Mouse (Mus musculus) T-cell, adult 2 months (primary cell): ENCODE results near the gene Arcn1.

Experiments used
- DNase-seq: peaks from one replicate; pipeline ENCODE4 v3.0.0; 2022; ENCODE audit warnings: low spot score

Gene Arcn1

GRCm38 (mm10) chr9:44719632-44720357, 47.9 kb downstream of the Arcn1 start:
- no peak for DNase-seq

- DNase-seq = no peak
These were observed 48.6 kb downstream of the Arcn1 start for GRCm38 (mm10) chr9:44718937-44719631.

DNA sequence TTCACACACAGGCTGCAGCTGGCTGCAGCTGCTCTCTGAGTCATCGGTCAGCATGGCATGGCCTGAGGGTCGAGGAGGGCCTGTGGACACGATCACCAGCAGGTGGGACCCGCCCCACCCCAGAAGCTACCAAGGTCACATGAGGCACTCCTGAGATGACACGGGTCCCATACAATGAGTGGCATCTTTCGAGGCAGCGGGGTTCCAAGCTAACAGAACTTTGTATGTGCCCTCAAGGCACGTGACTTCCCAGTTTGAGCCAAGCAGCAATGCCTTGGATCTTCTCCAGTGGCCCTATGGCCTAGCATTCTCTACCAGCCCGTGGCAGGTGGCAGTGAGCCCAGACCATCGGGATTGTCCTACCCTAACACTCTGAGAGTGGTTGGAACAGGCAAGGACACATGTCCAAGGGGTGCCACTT, 49.8 kb downstream of the Arcn1 start:
- no peak for DNase-seq

GRCm38 (mm10) chr9:44716997-44717821, 50.4 kb downstream of the Arcn1 start:
- DNase-seq = no peak

GRCm38 (mm10) chr9:44715705-44716362, 51.8 kb downstream of the Arcn1 start:
- DNase-seq = no peak

GRCm38 (mm10) chr9:44715109-44715508, 52.5 kb downstream of the Arcn1 start:
- DNase-seq = no peak

DNA sequence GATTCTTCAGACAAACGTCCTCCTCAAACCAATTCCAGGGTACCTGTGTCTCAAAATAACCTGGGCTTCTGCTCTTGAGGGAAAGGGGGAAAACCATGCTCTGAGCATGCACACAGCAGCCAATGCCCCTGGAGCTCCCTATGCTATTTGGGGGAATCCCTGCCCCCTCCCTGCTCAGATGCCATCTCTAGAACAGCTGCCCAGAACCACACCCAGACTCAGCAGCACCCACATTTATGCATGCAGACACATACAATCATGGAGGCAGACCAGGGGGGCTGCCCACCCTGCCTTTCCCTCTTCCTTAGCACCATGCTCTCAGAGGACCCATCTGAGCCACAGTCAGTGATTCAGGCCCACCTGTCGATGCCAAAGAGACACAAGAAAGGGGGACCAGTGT, 54.1 kb downstream of the Arcn1 start:
- no peak for DNase-seq

- no peak for DNase-seq
These were observed 54.6 kb downstream of the Arcn1 start for GRCm38 (mm10) chr9:44713080-44713479.

GRCm38 (mm10) chr9:44711602-44712001, 56.0 kb downstream of the Arcn1 start:
- DNase-seq = no peak

- no peak for DNase-seq
These were observed 57.4 kb downstream of the Arcn1 start for GRCm38 (mm10) chr9:44710213-44710612.

DNA sequence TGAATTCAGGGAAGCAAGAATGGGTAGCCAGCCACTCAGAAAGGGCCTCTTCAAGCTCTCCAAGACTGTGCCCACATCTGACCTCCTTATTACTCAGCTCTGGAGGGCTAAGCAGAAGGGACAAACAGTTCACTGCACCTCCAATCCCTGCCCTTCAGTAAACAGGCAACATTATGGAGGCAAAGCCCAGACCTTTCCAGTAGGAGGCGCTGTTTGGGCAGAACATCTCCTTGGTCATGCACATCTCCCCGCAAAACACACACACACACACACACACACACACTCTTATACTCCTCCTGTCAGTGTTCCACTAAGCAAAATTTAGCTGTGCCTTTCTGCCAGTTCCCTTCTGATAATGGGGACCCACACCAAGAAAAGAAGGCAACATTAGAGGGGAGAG, 58.0 kb downstream of the Arcn1 start:
- DNase-seq = peak; percentile 44

DNA sequence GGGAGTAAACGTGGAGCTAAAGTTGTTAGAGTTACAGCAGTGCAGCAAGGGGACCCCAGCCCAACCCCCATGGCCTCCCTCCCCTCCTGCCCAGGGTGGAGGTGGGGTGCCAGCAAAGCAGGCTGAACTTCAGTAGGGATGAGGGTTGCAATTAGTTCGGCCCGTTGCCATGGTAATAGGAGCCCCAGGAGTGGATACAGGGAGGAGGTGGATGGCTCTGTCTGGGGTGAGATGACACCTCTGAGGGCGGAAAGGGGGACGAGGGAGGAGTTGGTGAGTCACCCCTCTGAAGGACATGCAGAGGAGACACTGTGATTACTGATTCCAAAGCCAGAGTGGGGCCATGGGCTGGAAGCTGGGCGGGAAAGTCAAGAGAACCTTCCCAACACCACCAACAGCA, 58.7 kb downstream of the Arcn1 start:
- DNase-seq = no peak

- DNase-seq = peak; percentile 46
These were observed 59.2 kb downstream of the Arcn1 start for GRCm38 (mm10) chr9:44708429-44708765.

GRCm38 (mm10) chr9:44707749-44708428, 59.8 kb downstream of the Arcn1 start:
- no peak for DNase-seq

- DNase-seq = no peak
These were observed 67.9 kb downstream of the Arcn1 start for GRCm38 (mm10) chr9:44699730-44700129.

GRCm38 (mm10) chr9:44699196-44699595, 68.4 kb downstream of the Arcn1 start:
- DNase-seq = no peak

GRCm38 (mm10) chr9:44697866-44698265, 69.8 kb downstream of the Arcn1 start:
- DNase-seq = no peak

DNA sequence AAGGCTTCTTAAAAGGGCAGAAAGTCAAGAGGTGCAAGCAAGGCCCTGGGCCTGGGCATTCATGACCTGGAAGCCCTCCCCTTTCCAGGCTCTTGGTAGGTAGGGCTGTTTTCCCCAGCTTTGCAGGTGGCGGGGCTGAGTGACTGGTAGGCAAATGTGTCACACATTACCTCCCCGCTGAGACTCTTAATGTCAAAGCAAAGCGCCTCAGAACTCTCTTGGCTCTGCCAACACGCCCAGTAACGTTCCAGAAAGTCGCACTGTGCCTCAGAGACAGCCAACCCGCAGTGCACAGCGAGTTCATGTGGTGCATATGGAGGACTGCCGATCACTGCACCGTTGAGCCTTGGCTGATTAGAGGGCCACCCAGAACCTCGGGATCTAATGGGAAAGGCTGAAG, 74.6 kb downstream of the Arcn1 start:
- no peak for DNase-seq

DNA sequence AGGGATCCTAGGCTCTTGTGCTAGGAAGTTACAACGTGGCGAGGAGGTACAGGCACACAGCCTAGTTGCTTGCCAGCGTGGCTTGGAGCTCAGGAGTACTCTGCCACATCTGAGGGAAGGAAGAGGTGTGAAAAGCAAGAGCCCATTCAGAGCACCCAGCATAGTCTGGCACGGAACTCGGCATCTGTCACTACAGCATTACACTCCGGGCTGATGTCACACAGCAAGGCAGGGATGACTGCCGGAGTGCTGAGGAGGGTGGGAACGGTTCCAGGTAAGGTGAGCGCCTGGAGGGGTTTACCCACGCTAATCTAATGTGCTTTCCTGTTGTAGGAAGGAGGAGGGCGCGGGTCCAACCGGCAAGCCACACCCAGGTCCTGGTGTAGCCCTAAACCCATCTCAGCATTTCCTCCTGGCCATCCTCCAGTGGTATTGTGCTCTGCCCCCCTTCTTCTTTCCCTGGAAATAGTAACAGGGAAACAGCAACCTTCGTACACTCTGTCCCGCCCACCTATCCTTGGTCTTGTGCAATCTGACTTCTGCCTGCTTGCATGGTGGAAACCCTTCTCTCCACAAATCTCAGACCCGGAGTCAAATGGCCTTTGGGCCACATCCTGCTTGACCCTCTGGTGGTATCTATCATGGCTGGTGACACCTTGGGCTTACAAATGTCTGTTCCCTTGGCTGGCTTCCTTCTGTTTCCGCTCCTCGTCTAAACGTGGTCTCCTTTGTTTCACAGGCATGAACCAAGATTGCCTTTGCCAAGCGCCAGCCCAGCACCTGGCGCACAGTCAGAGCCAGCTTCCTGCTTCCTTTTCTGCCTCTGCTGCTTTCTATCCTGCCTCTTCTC, 75.7 kb downstream of the Arcn1 start:
- peak; percentile 18 for DNase-seq
